Mouse (Mus musculus) ES-E14 (cell line): ENCODE data around the gene Ggt1. TPM values are rescaled to one million over a fixed set of nuclear protein-coding genes. Genes with fewer than 3 reads are reported as not detected.

Experiments
- DNase-seq: peaks from one replicate; pipeline ENCODE4 v3.0.0-alpha.2; 2013; ENCODE audit warnings: low read depth, low spot score
- H3K27ac ChIP-seq: 2 replicates; pipeline ENCODE4 v1.5.1; 2012; ENCODE audit warnings: low read depth, mild to moderate bottlenecking, low read length, moderate library complexity, mixed read lengths; ENCODE audit not compliant: poor library complexity, insufficient read depth, severe bottlenecking
- H3K36me3 ChIP-seq: 2 replicates; pipeline ENCODE4 v1.6.1; 2012; ENCODE audit warnings: mild to moderate bottlenecking, low read length, moderate library complexity, mixed read lengths; ENCODE audit not compliant: control insufficient read depth, poor library complexity, insufficient read depth, severe bottlenecking
- H3K4me1 ChIP-seq, 2 experiments: fragments of 150-350 bp in 1 of 2; sonication (generic) in 1 of 2; 2 replicates each; pipeline ENCODE4 v1.6.1; 2012; ENCODE audit warnings: low read length in 2 of 2, mild to moderate bottlenecking in 1 of 2, mixed read lengths in 1 of 2; ENCODE audit not compliant: control insufficient read depth in 2 of 2, insufficient read depth in 2 of 2, poor library complexity in 1 of 2
- H3K4me3 ChIP-seq, 2 experiments: fragments of 150-350 bp in 1 of 2; sonication (generic) in 1 of 2; 2 replicates each; pipeline ENCODE4 v1.5.1; 2012; ENCODE audit warnings: low read length in 2 of 2, low read depth in 1 of 2, mild to moderate bottlenecking in 1 of 2, mixed read lengths in 1 of 2; ENCODE audit not compliant: insufficient read depth in 1 of 2, poor library complexity in 1 of 2, severe bottlenecking in 1 of 2
- H3K9ac ChIP-seq: 2 replicates; pipeline ENCODE4 v1.6.1; 2012; ENCODE audit warnings: low read depth, mild to moderate bottlenecking, low read length, mixed read lengths; ENCODE audit not compliant: poor library complexity, insufficient read depth, severe bottlenecking
- H3K9me3 ChIP-seq: fragments of 150-350 bp; sonication (generic); 2 replicates; pipeline ENCODE4 v1.6.1; 2012; ENCODE audit warnings: low read depth, mild to moderate bottlenecking, low read length; ENCODE audit not compliant: control insufficient read depth, insufficient read depth
- CHD2 ChIP-seq: IDR thresholded peaks from 2 replicates; pipeline ENCODE4 v1.6.1; 2014; ENCODE audit warnings: mild to moderate bottlenecking, low read depth, low read length, inconsistent platforms
- HCFC1 ChIP-seq: IDR thresholded peaks from 2 replicates; pipeline ENCODE4 v1.6.1; 2012; ENCODE audit warnings: low read length, inconsistent platforms, borderline replicate concordance; ENCODE audit not compliant: insufficient read depth
- MAFK ChIP-seq: IDR thresholded peaks from 2 replicates; pipeline ENCODE4 v1.6.1; 2014; ENCODE audit warnings: mild to moderate bottlenecking, low read depth, low read length, inconsistent platforms; ENCODE audit not compliant: insufficient read depth
- ZC3H11A ChIP-seq: IDR thresholded peaks from 2 replicates; pipeline ENCODE4 v1.6.1; 2012; ENCODE audit warnings: low read depth, mild to moderate bottlenecking, inconsistent platforms, low read length, borderline replicate concordance
- ZNF384 ChIP-seq: IDR thresholded peaks from 2 replicates; pipeline ENCODE4 v1.6.1; 2012; ENCODE audit warnings: low read depth, low read length, inconsistent platforms
- in situ Hi-C, 2 experiments: fragments of 600-800 bp; cut with MboI; formaldehyde crosslinking; loops; one replicate each; pipeline ENCODE4 v1.15.1; 2025; ENCODE audit warnings: low sequenced_read_pairs in 2 of 2, inconsistent platforms in 1 of 2; ENCODE audit not compliant: unreplicated experiment in 2 of 2
- total RNA-seq: library from RNA; depleted of rRNA; stranded (reverse); fragments of 300-350 nt; gene quantifications from 2 replicates; pipeline ENCODE4 v1.2.3, GENCODE M21; 2012

Ggt1 gene
- total RNA-seq, 1 experiment: 23.6 TPM

DNA sequence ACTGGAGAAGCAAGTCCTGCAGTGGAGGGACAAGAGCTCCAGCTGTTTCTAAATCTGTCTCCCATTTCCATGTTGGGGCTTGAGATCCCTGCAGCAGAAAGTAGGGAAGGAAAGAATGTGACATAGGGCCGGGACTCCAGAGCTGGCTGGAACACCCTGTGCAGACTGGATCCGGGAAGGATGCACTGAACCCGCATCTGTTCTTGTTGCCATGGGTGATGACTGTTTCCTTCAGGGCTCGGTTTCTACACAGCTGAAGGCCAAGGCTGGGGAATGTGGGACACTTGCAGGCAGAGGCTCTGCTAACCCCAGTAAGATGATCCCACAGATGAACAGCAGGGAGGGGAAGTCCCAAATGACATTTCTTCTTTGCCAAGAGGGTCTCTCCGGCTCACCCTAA lies 71.2 kb downstream of the Ggt1 start:
- Histone ChIP-seq H3K27ac (no peak overlapping the region), H3K4me3 (no peak overlapping the region), H3K9me3 (no peaks in the 10 kb centered on the region), H3K36me3 (no peaks in the 10 kb centered on the region), H3K9ac (no peak overlapping the region), H3K4me1 (peaks cover 3 to 18% of the 10 kb centered on the region in 2 experiments; a peak in 3 of 4 replicates)
- no peak for DNase-seq
- no peak for TF ChIP-seq ZC3H11A
- in situ Hi-C loops: no loop called here

DNA sequence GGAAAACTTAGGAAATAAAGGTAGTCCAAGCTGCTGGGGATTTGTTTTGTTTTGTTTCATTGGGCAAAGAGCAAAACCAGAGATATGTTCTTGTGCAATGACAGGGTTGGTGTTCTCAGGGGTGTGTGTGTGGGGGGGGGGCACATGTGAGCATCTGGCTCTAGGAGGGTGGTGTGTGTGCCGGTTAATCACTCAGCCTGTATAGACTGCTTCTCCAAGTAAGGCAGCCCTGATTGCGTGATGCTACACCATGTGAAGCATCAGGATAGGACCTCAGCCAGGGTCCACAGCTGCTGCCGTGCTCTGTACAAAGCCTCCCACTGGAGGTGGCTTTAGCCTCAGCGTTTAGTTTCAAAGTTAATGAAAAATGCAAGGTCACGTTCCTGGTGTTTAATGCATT lies 71.6 kb downstream of the Ggt1 start:
- TF ChIP-seq HCFC1 (no peak), MAFK (no peak), ZNF384 (no peak), CHD2 (no peak), ZC3H11A (no peak)
- no peak overlapping the region for H3K9ac ChIP-seq
- peaks cover 3 to 21% of the 10 kb centered on the region in 2 experiments; a peak in 3 of 4 replicates for H3K4me1 ChIP-seq
- H3K27ac ChIP-seq: no peak overlapping the region
- in situ Hi-C loops: no loop called here
- H3K36me3 ChIP-seq: no peaks in the 10 kb centered on the region
- no peak overlapping the region for H3K4me3 ChIP-seq
- no peaks in the 10 kb centered on the region for H3K9me3 ChIP-seq
- no peak for DNase-seq

DNA sequence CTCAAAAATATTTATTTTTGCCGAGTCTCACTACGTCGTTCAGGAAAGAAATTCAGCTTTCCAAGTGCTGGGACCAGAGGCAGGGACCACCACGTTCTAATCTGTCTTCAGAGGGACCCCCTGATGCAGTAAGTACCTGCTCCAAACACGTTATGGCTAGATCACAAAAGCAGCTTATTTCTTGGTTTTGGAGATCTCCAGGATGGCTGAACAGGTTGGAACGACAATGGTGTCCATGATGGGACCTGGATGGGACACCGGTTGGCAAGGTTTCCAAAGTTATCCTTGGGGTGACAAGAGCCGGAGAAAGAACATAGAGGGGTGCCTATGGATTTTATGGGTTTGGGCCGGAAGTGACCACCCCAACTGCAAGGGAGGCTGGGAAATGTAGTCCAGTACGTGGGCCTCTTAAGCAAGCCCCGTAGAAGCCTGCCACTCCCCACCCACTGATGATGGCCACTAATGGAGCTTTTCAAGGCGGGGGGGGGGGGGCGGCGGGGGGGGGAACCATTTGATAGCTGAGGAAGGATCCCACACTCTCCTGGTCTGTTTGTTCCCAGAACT lies 72.3 kb downstream of the Ggt1 start:
- TF ChIP-seq MAFK (no peak), HCFC1 (peak; percentile 87)
- no peak for DNase-seq
- no peak overlapping the region for H3K27ac ChIP-seq
- 0 out of 4 replicates have a peak overlapping the region, but pooled peaks of 1 of the 2 experiments have one; percentile 28 for H3K4me3 ChIP-seq
- H3K36me3 ChIP-seq: peaks cover under 1% of the 10 kb centered on the region; the same call in 1 of the 2 replicates
- H3K4me1 ChIP-seq: peaks cover 3 to 24% of the 10 kb centered on the region in 2 experiments; a peak in 3 of 4 replicates
- H3K9ac ChIP-seq: no peak overlapping the region
- H3K9me3 ChIP-seq: no peaks in the 10 kb centered on the region
- in situ Hi-C loops: no loop called here

DNA sequence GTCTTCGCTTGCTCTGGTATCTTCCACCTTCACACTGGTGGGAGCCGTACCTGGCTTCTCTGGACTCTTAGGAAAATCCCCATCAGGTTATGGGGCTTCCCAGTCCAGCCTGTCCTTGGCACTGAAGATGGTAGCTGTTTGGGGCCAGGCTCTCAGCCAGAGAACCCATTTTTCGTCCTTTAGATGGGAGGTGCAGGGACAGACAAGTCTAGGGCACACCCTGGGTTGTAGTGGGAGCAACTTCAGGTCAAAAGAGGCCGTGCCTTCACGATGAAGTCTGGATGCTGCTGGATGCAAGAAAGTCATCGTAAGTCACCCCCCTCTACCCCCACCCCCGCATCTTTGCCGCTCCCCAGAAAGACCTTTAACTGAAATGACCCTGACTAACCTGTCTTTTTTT lies 73.2 kb downstream of the Ggt1 start:
- TF ChIP-seq MAFK (no peak), HCFC1 (no peak), ZC3H11A (no peak), ZNF384 (no peak), CHD2 (no peak)
- DNase-seq: no peak
- Histone ChIP-seq H3K9me3 (no peaks in the 10 kb centered on the region), H3K36me3 (peaks cover 3% of the 10 kb centered on the region; the same call in 1 of the 2 replicates), H3K9ac (no peak overlapping the region), H3K27ac (no peak overlapping the region), H3K4me1 (peaks cover 3 to 24% of the 10 kb centered on the region in 2 experiments; a peak in 3 of 4 replicates), H3K4me3 (no peak overlapping the region)
- in situ Hi-C loops: no loop called here

DNA sequence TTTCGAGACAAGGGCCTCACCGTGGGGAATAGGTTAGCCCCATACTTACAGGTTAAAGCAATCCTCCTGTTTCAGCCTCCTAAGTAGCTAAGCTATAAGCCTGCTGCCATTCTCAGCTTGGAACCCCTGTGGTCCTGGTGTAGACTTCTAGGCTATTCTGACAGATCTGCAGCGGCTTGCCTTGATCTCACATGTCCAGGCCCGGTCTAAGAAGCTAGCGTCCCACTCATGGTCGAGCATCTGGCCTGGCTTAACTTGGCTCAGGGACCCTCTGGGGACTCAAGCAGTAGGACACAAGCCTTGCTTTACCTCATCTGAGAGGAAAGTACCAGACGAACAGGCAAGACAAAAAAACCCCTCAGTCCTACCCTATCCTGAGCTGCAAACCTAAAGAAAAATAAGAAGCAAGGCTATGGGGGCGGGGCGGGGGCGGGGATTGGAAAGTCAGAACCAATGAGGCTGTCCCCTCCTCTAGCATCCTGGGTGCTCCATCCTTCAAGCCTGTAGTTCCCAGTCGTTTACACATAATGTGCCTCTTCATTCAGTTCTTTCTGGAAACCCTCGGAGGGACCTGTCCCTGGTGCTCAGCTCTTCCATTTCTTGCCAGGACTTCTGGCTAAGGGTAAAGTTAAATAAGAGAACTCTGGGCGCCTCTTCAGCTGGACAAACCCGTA lies 73.8 kb downstream of the Ggt1 start:
- Histone ChIP-seq H3K36me3 (peaks cover 3% of the 10 kb centered on the region; the same call in 1 of the 2 replicates), H3K27ac (0 out of 2 replicates have a peak overlapping the region, but pooled peaks have one; percentile 15), H3K9me3 (no peaks in the 10 kb centered on the region), H3K4me1 (peaks cover 3 to 27% of the 10 kb centered on the region in 2 experiments; a peak in 3 of 4 replicates), H3K4me3 (peak overlapping the region; percentile 11 to 14; a peak in 3 of 4 replicates), H3K9ac (no peak overlapping the region)
- in situ Hi-C loops: no loop called here
- no peak for DNase-seq
- TF ChIP-seq CHD2 (no peak), HCFC1 (no peak), ZC3H11A (no peak), MAFK (no peak), ZNF384 (no peak)
